Mouse (Mus musculus) hematopoietic stem cell, adult 5-6 weeks (primary cell): ENCODE measurements around the gene Olfr1163. TPM values are rescaled to one million over a fixed set of nuclear protein-coding genes. Genes with fewer than 3 reads are reported as not detected.
"Not testable (repeated sequence)": the region's sequence is repeated elsewhere in the genome, so short reads cannot be mapped to it uniquely, and the experiment has no call there.

ENCODE experiments used
- ATAC-seq, 2 experiments: fragments of 125-278 bp in 1 of 2; replicated peaks in 1 of 2; 2 replicates each; pipeline ENCODE4 v1.8.0; 2016 to 2017; ENCODE audit warnings: inconsistent platforms in 2 of 2, mild to moderate bottlenecking in 2 of 2, moderate number of reproducible peaks in 2 of 2, low read depth in 1 of 2, moderate TSS enrichment in 1 of 2; ENCODE audit not compliant: low FRiP score in 2 of 2, poor library complexity in 2 of 2, severe bottlenecking in 2 of 2, insufficient read depth in 1 of 2, low TSS enrichment in 1 of 2
- total RNA-seq: library from RNA; stranded (forward); fragments of 172-1452, 232-1000 nt; gene quantifications from 2 replicates; pipeline ENCODE4 v1.2.3, GENCODE M21; 2017

Olfr1163 gene
- total RNA-seq, result not detected in 2 replicates

- no peak for ATAC-seq
Measured at GRCm38 (mm10) chr2:88071730-88072129, at the start of gene Olfr1163. Olfr1163 (minus strand) TSS chr2:88071830.

GRCm38 (mm10) chr2:88093866-88094265, 22.2 kb upstream of the Olfr1163 start, which contains the start of gene Olfr1164:
Olfr1164 (minus strand) TSS chr2:88093966.
- ATAC-seq, result no peak

- ATAC-seq, result no peak
Measured at GRCm38 (mm10) chr2:88063587-88063986, 8.0 kb downstream of the Olfr1163 start.

- no peak for ATAC-seq
Measured at GRCm38 (mm10) chr2:88051029-88051428, 20.6 kb downstream of the Olfr1163 start, which contains the start of gene Olfr1162. Olfr1162 (minus strand) TSS chr2:88051129.

GRCm38 (mm10) chr2:88037599-88037998, 34.0 kb downstream of the Olfr1163 start, which contains the start of gene Olfr73:
Olfr73 (minus strand) TSS chr2:88037699.
- no peak for ATAC-seq

GRCm38 (mm10) chr2:88022474-88022873, 49.2 kb downstream of the Olfr1163 start, which contains the start of gene Olfr1161:
Olfr1161 (plus strand) TSS chr2:88022774.
- not testable (repeated sequence) for ATAC-seq

Other genes starting within 250 kb of the Olfr1163 start
- not detected in 2 replicates for gene Olfr1148, start 241.3 kb downstream of the Olfr1163 start, total RNA-seq
- gene Olfr1150-ps1, start 227.8 kb downstream of the Olfr1163 start, total RNA-seq, result not detected in 2 replicates
- not detected in 2 replicates for gene Olfr1151, start 216.0 kb downstream of the Olfr1163 start, total RNA-seq
- gene Olfr1152, start 205.3 kb downstream of the Olfr1163 start, total RNA-seq, result not detected in 2 replicates
- gene Olfr1153, start 176.9 kb downstream of the Olfr1163 start, total RNA-seq, result not detected in 2 replicates
- not detected in 2 replicates for gene Olfr1154, start 166.7 kb downstream of the Olfr1163 start, total RNA-seq
- gene Olfr1155, start 126.7 kb downstream of the Olfr1163 start, total RNA-seq, result not detected in 2 replicates
- not detected in 2 replicates for gene Olfr1156, start 118.7 kb downstream of the Olfr1163 start, total RNA-seq
- not detected in 2 replicates for gene Olfr1157, start 103.5 kb downstream of the Olfr1163 start, total RNA-seq
- not detected in 2 replicates for gene Olfr74, start 97.2 kb downstream of the Olfr1163 start, total RNA-seq
- not detected in 2 replicates for gene Olfr1158, start 81.7 kb downstream of the Olfr1163 start, total RNA-seq
- gene Olfr1160, start 63.6 kb downstream of the Olfr1163 start, total RNA-seq, result not detected in 2 replicates
- not detected in 2 replicates for gene Olfr1161, start 49.1 kb downstream of the Olfr1163 start, total RNA-seq
- not detected in 2 replicates for gene Olfr73, start 34.1 kb downstream of the Olfr1163 start, total RNA-seq
- gene Olfr1162, start 20.7 kb downstream of the Olfr1163 start, total RNA-seq, result not detected in 2 replicates
- not detected in 2 replicates for gene Olfr1164, start 22.1 kb upstream of the Olfr1163 start, total RNA-seq
- not detected in 2 replicates for gene Olfr1166, start 56.4 kb upstream of the Olfr1163 start, total RNA-seq
- gene Olfr1167, start 83.4 kb upstream of the Olfr1163 start, total RNA-seq, result not detected in 2 replicates
- gene Olfr1168, start 110.0 kb upstream of the Olfr1163 start, total RNA-seq, result not detected in 2 replicates
- not detected in 2 replicates for gene Olfr1170, start 156.5 kb upstream of the Olfr1163 start, total RNA-seq
- gene Olfr1173, start 208.0 kb upstream of the Olfr1163 start, total RNA-seq, result not detected in 2 replicates
- gene Olfr1174-ps, start 243.3 kb upstream of the Olfr1163 start, total RNA-seq, result not detected in 2 replicates